Mouse (Mus musculus): ENCODE measurements around the gene Ackr3.

The Ackr3 gene

GRCm38 (mm10) chr1:90205223-90205622, 1.4 kb downstream of the Ackr3 start:
- no peak for DNase-seq

GRCm38 (mm10) chr1:90206684-90207083, 2.9 kb downstream of the Ackr3 start:
- no peak for DNase-seq

- DNase-seq, result no peak
Measured at GRCm38 (mm10) chr1:90207279-90207678, 3.5 kb downstream of the Ackr3 start.

GRCm38 (mm10) chr1:90207739-90208502, 4.1 kb downstream of the Ackr3 start:
- no peak for DNase-seq

- no peak for DNase-seq
Measured at GRCm38 (mm10) chr1:90208503-90208860, 4.7 kb downstream of the Ackr3 start.

- DNase-seq, result no peak
Measured at GRCm38 (mm10) chr1:90209069-90209468, 5.3 kb downstream of the Ackr3 start.

GRCm38 (mm10) chr1:90209741-90210140, 6.0 kb downstream of the Ackr3 start:
- DNase-seq, result no peak

GRCm38 (mm10) chr1:90210346-90210745, 6.6 kb downstream of the Ackr3 start:
- no peak for DNase-seq

GRCm38 (mm10) chr1:90210761-90211160, 7.0 kb downstream of the Ackr3 start:
- no peak for DNase-seq

GRCm38 (mm10) chr1:90212376-90212775, 8.6 kb downstream of the Ackr3 start:
- DNase-seq, result no peak

- no peak for DNase-seq
Measured at GRCm38 (mm10) chr1:90212901-90213300, 9.1 kb downstream of the Ackr3 start.

GRCm38 (mm10) chr1:90214021-90214420, 10.2 kb downstream of the Ackr3 start:
- DNase-seq, result no peak

- no peak for DNase-seq
Measured at GRCm38 (mm10) chr1:90214926-90215325, 11.1 kb downstream of the Ackr3 start.

- no peak for DNase-seq
Measured at GRCm38 (mm10) chr1:90215881-90216280, 12.1 kb downstream of the Ackr3 start.

- DNase-seq, result no peak
Measured at GRCm38 (mm10) chr1:90216395-90216794, 12.6 kb downstream of the Ackr3 start.

GRCm38 (mm10) chr1:90220280-90220679, 16.5 kb downstream of the Ackr3 start:
- DNase-seq, result no peak

GRCm38 (mm10) chr1:90220844-90221243, 17.1 kb downstream of the Ackr3 start:
- DNase-seq, result no peak

GRCm38 (mm10) chr1:90221811-90222361, 18.1 kb downstream of the Ackr3 start:
- DNase-seq, result no peak

- no peak for DNase-seq
Measured at GRCm38 (mm10) chr1:90222427-90222901, 18.7 kb downstream of the Ackr3 start.

GRCm38 (mm10) chr1:90223006-90223405, 19.2 kb downstream of the Ackr3 start:
- DNase-seq, result no peak

GRCm38 (mm10) chr1:90225603-90226254, 21.9 kb downstream of the Ackr3 start:
- DNase-seq, result no peak

GRCm38 (mm10) chr1:90227684-90228322, 24.0 kb downstream of the Ackr3 start:
- no peak for DNase-seq

GRCm38 (mm10) chr1:90228323-90228697, 24.5 kb downstream of the Ackr3 start:
- DNase-seq, result no peak

- no peak for DNase-seq
Measured at GRCm38 (mm10) chr1:90230611-90231010, 26.8 kb downstream of the Ackr3 start.
